Mouse (Mus musculus): ENCODE measurements around the gene Kat14.

Kat14 gene

GRCm38 (mm10) chr2:144381741-144382140 is 13.0 kb downstream of the Kat14 start:
- DNase-seq (ENCODE audit: low spot score in 2 of 2), result no peak

- DNase-seq (ENCODE audit: low spot score in 2 of 2), result no peak
Observed at GRCm38 (mm10) chr2:144382624-144383138, 13.9 kb downstream of the Kat14 start.

GRCm38 (mm10) chr2:144386296-144386695 is 17.5 kb downstream of the Kat14 start:
- no peak for DNase-seq (ENCODE audit: low spot score in 2 of 2)

GRCm38 (mm10) chr2:144388416-144388815 is 19.6 kb downstream of the Kat14 start:
- no peak for DNase-seq (ENCODE audit: low spot score in 2 of 2)

- DNase-seq (ENCODE audit: low spot score in 2 of 2), result no peak
Observed at GRCm38 (mm10) chr2:144399531-144399930, 30.7 kb downstream of the Kat14 start.

- DNase-seq (ENCODE audit: low spot score in 2 of 2), result no peak
Observed at GRCm38 (mm10) chr2:144400659-144401058, 31.9 kb downstream of the Kat14 start.

GRCm38 (mm10) chr2:144409037-144409436 is 40.3 kb downstream of the Kat14 start:
- DNase-seq (ENCODE audit: low spot score in 2 of 2), result no peak

GRCm38 (mm10) chr2:144410603-144411002 is 41.8 kb downstream of the Kat14 start:
- DNase-seq (ENCODE audit: low spot score in 2 of 2), result peak in 1 of 2 experiments; percentile 21

GRCm38 (mm10) chr2:144414646-144415045 is 45.9 kb downstream of the Kat14 start:
- no peak for DNase-seq (ENCODE audit: low spot score in 2 of 2)

- DNase-seq (ENCODE audit: low spot score in 2 of 2), result no peak
Observed at GRCm38 (mm10) chr2:144416859-144417258, 48.1 kb downstream of the Kat14 start.

GRCm38 (mm10) chr2:144418062-144418461 is 49.3 kb downstream of the Kat14 start:
- DNase-seq (ENCODE audit: low spot score in 2 of 2), result no peak

- DNase-seq (ENCODE audit: low spot score in 2 of 2), result no peak
Observed at GRCm38 (mm10) chr2:144422094-144422675, 53.4 kb downstream of the Kat14 start.

GRCm38 (mm10) chr2:144425761-144426160 is 57.0 kb downstream of the Kat14 start:
- DNase-seq (ENCODE audit: low spot score in 2 of 2), result no peak

- DNase-seq (ENCODE audit: low spot score in 2 of 2), result no peak
Observed at GRCm38 (mm10) chr2:144427852-144428251, 59.1 kb downstream of the Kat14 start.

- DNase-seq (ENCODE audit: low spot score in 2 of 2), result no peak
Observed at GRCm38 (mm10) chr2:144428659-144429058, 59.9 kb downstream of the Kat14 start.

- no peak for DNase-seq (ENCODE audit: low spot score in 2 of 2)
Observed at GRCm38 (mm10) chr2:144429171-144429570, 60.4 kb downstream of the Kat14 start.

GRCm38 (mm10) chr2:144431286-144431825 is 62.6 kb downstream of the Kat14 start:
- no peak for DNase-seq (ENCODE audit: low spot score in 2 of 2)

- DNase-seq (ENCODE audit: low spot score in 2 of 2), result no peak
Observed at GRCm38 (mm10) chr2:144435679-144436078, 66.9 kb downstream of the Kat14 start.

GRCm38 (mm10) chr2:144438424-144438823 is 69.6 kb downstream of the Kat14 start:
- DNase-seq (ENCODE audit: low spot score in 2 of 2), result no peak

GRCm38 (mm10) chr2:144439191-144439700 is 70.5 kb downstream of the Kat14 start:
- no peak for DNase-seq (ENCODE audit: low spot score in 2 of 2)

- no peak for DNase-seq (ENCODE audit: low spot score in 2 of 2)
Observed at GRCm38 (mm10) chr2:144441386-144441915, 72.7 kb downstream of the Kat14 start.

- DNase-seq (ENCODE audit: low spot score in 2 of 2), result no peak
Observed at GRCm38 (mm10) chr2:144446360-144446999, 77.7 kb downstream of the Kat14 start.

- DNase-seq (ENCODE audit: low spot score in 2 of 2), result no peak
Observed at GRCm38 (mm10) chr2:144450378-144450777, 81.6 kb downstream of the Kat14 start.

All from frontal cortex, postnatal 10 days (tissue).